In the genomic region with DNA sequence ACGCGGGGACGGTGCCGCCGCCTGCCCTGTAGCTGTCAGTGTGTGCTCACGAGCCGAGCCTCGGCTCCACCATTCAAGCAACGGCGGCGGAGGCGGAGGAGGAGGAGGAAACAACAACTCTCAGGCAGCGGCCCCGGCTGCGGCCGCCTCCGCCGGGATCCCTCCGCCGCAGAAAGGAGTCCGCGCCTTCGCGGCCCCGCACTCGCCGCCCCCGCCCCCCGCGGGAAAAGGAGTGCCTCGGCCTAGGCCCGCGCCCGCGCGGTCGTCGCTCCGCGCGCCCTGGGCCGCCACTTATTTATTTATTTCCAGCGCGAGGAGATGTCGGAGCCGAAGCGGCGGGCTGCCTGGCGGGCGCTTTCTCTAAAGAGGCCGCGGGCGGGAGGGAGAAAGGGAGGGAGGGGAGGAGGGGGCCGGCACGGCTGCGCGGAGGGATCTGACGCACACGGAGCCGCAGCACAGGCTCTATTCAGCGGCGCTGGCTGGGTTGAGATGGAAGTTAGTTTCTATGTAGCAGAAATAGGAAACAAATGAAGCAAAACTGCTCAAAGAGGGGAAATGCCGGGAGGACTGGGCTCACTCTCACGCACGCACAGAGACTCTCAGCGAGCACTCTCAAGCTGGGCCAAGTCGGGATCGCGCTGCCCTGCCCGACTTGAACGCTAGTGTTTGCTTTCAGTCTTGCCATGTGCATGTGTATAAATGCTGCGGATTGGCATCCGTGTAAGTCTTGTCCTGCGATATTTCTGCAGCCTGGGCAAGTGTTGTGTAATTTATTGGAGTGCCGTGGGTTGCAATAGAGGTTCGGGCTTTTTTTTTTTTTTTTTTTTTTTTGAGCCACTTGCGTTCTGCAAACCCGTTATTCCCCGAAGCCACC, we compare ENCODE assay signal across 7 mouse cellular contexts. TPM values are rescaled to one million over a fixed set of nuclear protein-coding genes. Genes with fewer than 3 reads are reported as not detected.
DNase-seq lines count a peak whose midpoint lies in the region; ATAC-seq and TF ChIP-seq lines count a peak whose summit lies in the region.

Phip (minus strand) TSS at position 175 of the 874 bp plus-strand sequence.

- TF ChIP-seq CTCF in kidney, adult 2 months (conservative IDR thresholded peaks at IDR 0.05; ENCODE audit: insufficient read depth, insufficient read length, low read depth, low read length), result peak; percentile 18; the same call in 1 of the 2 replicates

- ATAC-seq in embryonic facial prominence, embryonic 12.5 days (ENCODE audit: insufficient number of reproducible peaks, insufficient read depth, low FRiP score, low TSS enrichment), result peak; percentile 78
- ATAC-seq in limb, embryonic 13.5 days (ENCODE audit: low FRiP score, low read depth), result peak; percentile 80
- ATAC-seq in midbrain, embryonic 16.5 days, result peak; percentile 86

- H3K9ac ChIP-seq in embryonic facial prominence, embryonic 12.5 days, result peak within 1 kb of the TSS; percentile 97
- peak within 1 kb of the TSS; percentile 96 for H3K9ac ChIP-seq in limb, embryonic 13.5 days
- peak within 1 kb of the TSS; percentile 96 for H3K9ac ChIP-seq in midbrain, embryonic 16.5 days (ENCODE audit: low read depth, low read length)

- WGBS in embryonic facial prominence, embryonic 12.5 days, result under 1% methylated on average over 61 of the region's 79 CpGs
- under 1% methylated on average over 73 of the region's 79 CpGs for WGBS in kidney, adult 2 months
- under 1% methylated on average over 72 of the region's 79 CpGs for WGBS in limb, embryonic 13.5 days
- under 1% methylated on average over 69 of the region's 79 CpGs for WGBS in midbrain, embryonic 16.5 days

- peak within 1 kb of the TSS; percentile 64 for H3K4me3 ChIP-seq in embryonic facial prominence, embryonic 12.5 days
- H3K4me3 ChIP-seq in kidney, adult 2 months (ENCODE audit: insufficient read depth, low read depth, low read length), result peak within 1 kb of the TSS; percentile 69
- peak within 1 kb of the TSS; percentile 82 for H3K4me3 ChIP-seq in limb, embryonic 13.5 days
- H3K4me3 ChIP-seq in midbrain, embryonic 16.5 days (ENCODE audit: low read depth, low read length), result peak within 1 kb of the TSS; percentile 82

- DNase-seq in adrenal gland, postnatal 25 days, result peak; percentile 94
- peak; percentile 99 for DNase-seq in heart, adult 11 months
- peak; percentile 97 for DNase-seq in kidney, adult 2 months
- peak; percentile 93 to 97 for DNase-seq in spleen, postnatal 10 days (ENCODE audit: low spot score in 2 of 2)

- H3K36me3 ChIP-seq in embryonic facial prominence, embryonic 12.5 days, result no peaks in the 10 kb centered on the region
- no peaks in the 10 kb centered on the region for H3K36me3 ChIP-seq in kidney, adult 2 months (ENCODE audit: control insufficient read depth, insufficient read depth, low read length)
- no peaks in the 10 kb centered on the region for H3K36me3 ChIP-seq in limb, embryonic 13.5 days
- no peaks in the 10 kb centered on the region for H3K36me3 ChIP-seq in midbrain, embryonic 16.5 days (ENCODE audit: control insufficient read depth, insufficient read depth, low read length)

- H3K27ac ChIP-seq in embryonic facial prominence, embryonic 12.5 days, result peak within 1 kb of the TSS; percentile 100
- peak within 1 kb of the TSS; percentile 87 for H3K27ac ChIP-seq in kidney, adult 2 months (ENCODE audit: insufficient read depth, low read depth, low read length)
- H3K27ac ChIP-seq in limb, embryonic 13.5 days, result peak within 1 kb of the TSS; percentile 100
- peak within 1 kb of the TSS; percentile 100 for H3K27ac ChIP-seq in midbrain, embryonic 16.5 days (ENCODE audit: low read length)

- no peaks in the 10 kb centered on the region for H3K27me3 ChIP-seq in embryonic facial prominence, embryonic 12.5 days
- H3K27me3 ChIP-seq in kidney, adult 2 months (replicated peaks; ENCODE audit: control insufficient read depth, insufficient read depth, low read length), result no peaks in the 10 kb centered on the region
- H3K27me3 ChIP-seq in limb, embryonic 13.5 days, result no peaks in the 10 kb centered on the region
- H3K27me3 ChIP-seq in midbrain, embryonic 16.5 days (ENCODE audit: control insufficient read depth, insufficient read depth, low read depth, low read length), result no peaks in the 10 kb centered on the region

- peak; percentile 84 for TF ChIP-seq POLR2A in kidney, adult 2 months (IDR thresholded peaks at IDR 0.05; ENCODE audit: low read depth, low read length)

- H3K4me1 ChIP-seq in embryonic facial prominence, embryonic 12.5 days, result peaks cover 7% of the 10 kb centered on the region
- H3K4me1 ChIP-seq in kidney, adult 2 months (ENCODE audit: control insufficient read depth, insufficient read depth, low read length), result peaks cover under 1% of the 10 kb centered on the region; the same call in 1 of the 2 replicates
- H3K4me1 ChIP-seq in limb, embryonic 13.5 days, result peaks cover 18% of the 10 kb centered on the region
- H3K4me1 ChIP-seq in midbrain, embryonic 16.5 days (ENCODE audit: control insufficient read depth, insufficient read depth, low read length), result peaks cover 23% of the 10 kb centered on the region

- peak within 1 kb of the TSS; percentile 86 for H3K4me2 ChIP-seq in embryonic facial prominence, embryonic 12.5 days (replicated peaks)
- peak within 1 kb of the TSS; percentile 83 for H3K4me2 ChIP-seq in limb, embryonic 13.5 days (replicated peaks)
- H3K4me2 ChIP-seq in midbrain, embryonic 16.5 days (ENCODE audit: low read length), result peak within 1 kb of the TSS; percentile 82

- no peaks in the 10 kb centered on the region for H3K9me3 ChIP-seq in embryonic facial prominence, embryonic 12.5 days
- H3K9me3 ChIP-seq in limb, embryonic 13.5 days, result no peaks in the 10 kb centered on the region
- H3K9me3 ChIP-seq in midbrain, embryonic 16.5 days (replicated peaks; ENCODE audit: control insufficient read depth, low read length, poor library complexity, severe bottlenecking), result no peaks in the 10 kb centered on the region

RNA-seq across cellular contexts. Expression of gene Phip, which starts in this region (rescaled TPM):
- total RNA-seq in adrenal gland, postnatal 25 days (2021), result 90.6 and 92.7 TPM in 2 replicates
- 132 and 136 TPM in 2 replicates for polyA plus RNA-seq in embryonic facial prominence, embryonic 12.5 days (2016; fragmentation: Nextera tagmentation; extraction: Ambion mirVana)
- polyA plus RNA-seq in kidney, adult 2 months (2012; rRNA removed), result 2.5 and 2.9 TPM in 2 replicates
- 113 and 119 TPM in 2 replicates for polyA plus RNA-seq in limb, embryonic 13.5 days (2015; fragmentation: Nextera tagmentation; extraction: Ambion mirVana)
- 91.2 and 116 TPM in 2 replicates for polyA plus RNA-seq in midbrain, embryonic 16.5 days (2015; fragmentation: Nextera tagmentation; extraction: Ambion mirVana)

Comparison
In these comparisons a context has a peak if more than half of its experiments do, and no peak if none do; other contexts are left out.
1. Peak in every context shown above with its lines: DNase-seq, ATAC-seq, H3K4me3 ChIP-seq and H3K27ac ChIP-seq.
2. RNA of gene Phip (polyA plus RNA-seq): 132 to 136 TPM in embryonic facial prominence, embryonic 12.5 days, 113 to 119 TPM in limb, embryonic 13.5 days and 91.2 to 116 TPM in midbrain, embryonic 16.5 days; 2.5 to 2.9 TPM in kidney, adult 2 months; every median in the first group is over 10 times any median in the second.